In genomic region chr12:76790446-76791084, GRCm38 (mm10) we compare ENCODE assay signal across 23 mouse cellular contexts. TPM values are rescaled to one million over a fixed set of nuclear protein-coding genes. Genes with fewer than 3 reads are reported as not detected.
DNase-seq lines count a peak whose midpoint lies in the region; ATAC-seq and TF ChIP-seq lines count a peak whose summit lies in the region.
"Had no signal": no experiment of that assay in that cellular context is flagged by ENCODE, and none has a peak within 500 bp of the region (broad histone marks: within the 10 kb centered on the region; RNA-seq: fewer than 3 reads in every experiment).

No protein-coding gene starts in this region.

- no peaks in the 10 kb centered on the region for H3K36me3 ChIP-seq in heart, embryonic 10.5 days
- no peaks in the 10 kb centered on the region for H3K36me3 ChIP-seq in lung, postnatal 0 days (ENCODE audit: insufficient read depth, low read length)
- H3K36me3 ChIP-seq: embryonic facial prominence, embryonic 12.5 days; intestine, embryonic 15.5 days; liver, embryonic 15.5 days; midbrain, embryonic 15.5 days had no signal

- no peak for ATAC-seq in lung, postnatal 0 days
- ATAC-seq: activated CD4-positive, CD25-positive, alpha-beta regulatory T cell, adult 4 months; intestine, embryonic 15.5 days; midbrain, embryonic 15.5 days; Patski had no signal

- TF ChIP-seq CTCF in lung, postnatal 0 days (IDR thresholded peaks at IDR 0.05) = no peak

- intact Hi-C loops in heart, postnatal 10 days (cut with DNase I) = no loop called here

- H3K27me3 ChIP-seq in heart, embryonic 10.5 days (ENCODE audit: insufficient read depth, poor library complexity, severe bottlenecking) = no peaks in the 10 kb centered on the region
- H3K27me3 ChIP-seq in lung, postnatal 0 days (replicated peaks; ENCODE audit: insufficient read depth, low read length) = no peaks in the 10 kb centered on the region
- H3K27me3 ChIP-seq: embryonic facial prominence, embryonic 12.5 days; intestine, embryonic 15.5 days; midbrain, embryonic 15.5 days; Patski had no signal

- H3K9me3 ChIP-seq in heart, embryonic 10.5 days = no peaks in the 10 kb centered on the region
- H3K9me3 ChIP-seq in lung, postnatal 0 days (ENCODE audit: low read length) = no peaks in the 10 kb centered on the region
- H3K9me3 ChIP-seq: embryonic facial prominence, embryonic 12.5 days; intestine, embryonic 15.5 days; liver, embryonic 15.5 days; midbrain, embryonic 15.5 days had no signal

- DNase-seq in heart, embryonic 10.5 days (ENCODE audit: low spot score) = no peak
- no peak for DNase-seq in heart, postnatal 4 days
- DNase-seq in heart, postnatal 10 days = peak; percentile 19 to 24
- no peak for DNase-seq in heart, adult 8-10 months (ENCODE audit: low spot score)
- peak; percentile 28 for DNase-seq in lung, postnatal 0 days (ENCODE audit: low spot score)
- no peak for DNase-seq in lung, postnatal 14 days
- no peak for DNase-seq in spleen, adult 18-20 months
- DNase-seq: adrenal gland, postnatal 25 days; B cell, adult 2 months; cerebellum, adult 8-10 months; gastrocnemius, postnatal 14 days; kidney, postnatal 10 days; thymus, postnatal 4 days had no signal

- H3K4me1 ChIP-seq in heart, embryonic 10.5 days = peaks cover 18% of the 10 kb centered on the region
- H3K4me1 ChIP-seq in lung, postnatal 0 days (ENCODE audit: insufficient read depth, low read depth, low read length) = no peaks in the 10 kb centered on the region
- H3K4me1 ChIP-seq: embryonic facial prominence, embryonic 12.5 days; liver, embryonic 15.5 days; midbrain, embryonic 15.5 days had no signal

- no peak overlapping the region for H3K4me2 ChIP-seq in lung, postnatal 0 days (replicated peaks; ENCODE audit: low read depth, low read length)
- H3K4me2 ChIP-seq: embryonic facial prominence, embryonic 12.5 days; intestine, embryonic 15.5 days; liver, embryonic 15.5 days; midbrain, embryonic 15.5 days had no signal

- peak overlapping the region; percentile 83 for H3K27ac ChIP-seq in heart, embryonic 10.5 days
- H3K27ac ChIP-seq in lung, postnatal 0 days (ENCODE audit: low read length) = no peak overlapping the region
- H3K27ac ChIP-seq: embryonic facial prominence, embryonic 12.5 days; intestine, embryonic 15.5 days; layer of hippocampus, adult 2 months; liver, embryonic 15.5 days; midbrain, embryonic 15.5 days had no signal

- TF ChIP-seq EP300 in lung, postnatal 0 days (IDR thresholded peaks at IDR 0.05) = no peak

- H3K9ac ChIP-seq in lung, postnatal 0 days (replicated peaks; ENCODE audit: low read depth) = no peak overlapping the region
- H3K9ac ChIP-seq: embryonic facial prominence, embryonic 12.5 days; intestine, embryonic 15.5 days; liver, embryonic 15.5 days; midbrain, embryonic 15.5 days had no signal

- H3K4me3 ChIP-seq in heart, embryonic 10.5 days = no peak overlapping the region
- no peak overlapping the region for H3K4me3 ChIP-seq in lung, postnatal 0 days (ENCODE audit: low read depth, low read length)
- H3K4me3 ChIP-seq: embryonic facial prominence, embryonic 12.5 days; intestine, embryonic 15.5 days; layer of hippocampus, adult 2 months; liver, embryonic 15.5 days; midbrain, embryonic 15.5 days had no signal

- WGBS in heart, embryonic 10.5 days = 14% methylated on average over 8 of the region's 8 CpGs
- WGBS in lung, postnatal 0 days = 13% methylated on average over 8 of the region's 8 CpGs

RNA-seq across cellular contexts. Expression of gene Gpx2, which starts 4.8 kb away (rescaled TPM):
- 0.11 and 0.60 TPM in 2 replicates for polyA plus RNA-seq in heart, embryonic 10.5 days (2016; fragmentation: Nextera tagmentation; extraction: Ambion mirVana)
- total RNA-seq in heart, postnatal 4 days (2021) = not detected
- total RNA-seq in heart, postnatal 10 days (2021) = not detected
- not detected for total RNA-seq in heart, adult 8-10 months (2022)
- polyA plus RNA-seq in lung, postnatal 0 days (2015; fragmentation: Nextera tagmentation; extraction: Ambion mirVana) = 21.3 TPM in 2 replicates
- total RNA-seq: adrenal gland, postnatal 25 days; gastrocnemius, postnatal 14 days; megakaryocyte, adult 5-6 weeks; neutrophil, adult 5-6 weeks had no signal
- polyA plus RNA-seq: activated CD4-positive, CD25-positive, alpha-beta regulatory T cell, adult 4 months; hindbrain, embryonic 11.5 days; liver, embryonic 15.5 days; midbrain, embryonic 15.5 days; Patski had no signal

RNA-seq across cellular contexts. Expression of gene Fntb, which starts 25.2 kb away (rescaled TPM):
- 36.9 and 39.2 TPM in 2 replicates for polyA plus RNA-seq in heart, embryonic 10.5 days (2016; fragmentation: Nextera tagmentation; extraction: Ambion mirVana)
- 10 to 100 TPM; 18.4 to 20.7 TPM for total RNA-seq in heart, postnatal 4 days (2021)
- total RNA-seq in heart, postnatal 10 days (2021) = 10 to 100 TPM; 14.7 to 15.4 TPM
- 10 to 100 TPM; 12.8 to 16.1 (median 14.9) TPM for total RNA-seq in heart, adult 8-10 months (2022)
- 15.8 and 18.9 TPM in 2 replicates for polyA plus RNA-seq in lung, postnatal 0 days (2015; fragmentation: Nextera tagmentation; extraction: Ambion mirVana)

RNA-seq across cellular contexts. Expression of gene Churc1, which starts 25.2 kb away (rescaled TPM):
- polyA plus RNA-seq in heart, embryonic 10.5 days (2016; fragmentation: Nextera tagmentation; extraction: Ambion mirVana) = 145 and 165 TPM in 2 replicates
- 10 to 100 TPM; 83.0 to 86.7 TPM for total RNA-seq in heart, postnatal 4 days (2021)
- 10 to 100 TPM; 77.9 to 91.3 TPM for total RNA-seq in heart, postnatal 10 days (2021)
- total RNA-seq in heart, adult 8-10 months (2022) = 10 to 100 TPM; 74.6 to 86.6 (median 80.5) TPM
- 109 and 114 TPM in 2 replicates for polyA plus RNA-seq in lung, postnatal 0 days (2015; fragmentation: Nextera tagmentation; extraction: Ambion mirVana)

RNA-seq across cellular contexts. Expression of gene Rab15, which starts 32.1 kb away (rescaled TPM):
- 3.1 and 6.3 TPM in 2 replicates for polyA plus RNA-seq in heart, embryonic 10.5 days (2016; fragmentation: Nextera tagmentation; extraction: Ambion mirVana)
- 1 to 10 TPM; 2.6 to 3.6 TPM for total RNA-seq in heart, postnatal 4 days (2021)
- total RNA-seq in heart, postnatal 10 days (2021) = 1 to 10 TPM; 1.2 to 1.3 TPM
- total RNA-seq in heart, adult 8-10 months (2022) = under 1 TPM; 0.25 to 0.92 (median 0.32) TPM
- polyA plus RNA-seq in lung, postnatal 0 days (2015; fragmentation: Nextera tagmentation; extraction: Ambion mirVana) = 20.7 and 22.6 TPM in 2 replicates
- total RNA-seq: megakaryocyte, adult 5-6 weeks; neutrophil, adult 5-6 weeks had no signal
- polyA plus RNA-seq: activated CD4-positive, CD25-positive, alpha-beta regulatory T cell, adult 4 months had no signal

Comparison
In these comparisons a context has a peak if more than half of its experiments do, and no peak if none do; other contexts are left out.
1. DNase-seq: peak in heart, postnatal 10 days (2 of 2) and lung, postnatal 0 days (single experiment); none in heart, embryonic 10.5 days (single experiment), heart, postnatal 4 days (single experiment), heart, adult 8-10 months (single experiment), lung, postnatal 14 days (single experiment) and spleen, adult 18-20 months (0 of 2).